Mouse (Mus musculus) neural tube, embryonic 11.5 days (tissue): ENCODE results near the gene Prps2. TPM values are rescaled to one million over a fixed set of nuclear protein-coding genes. Genes with fewer than 3 reads are reported as not detected.
A peak's percentile ranks its signal among the peaks of the same experiment; 100 is the strongest.
"Not testable (repeated sequence)": the region's sequence is repeated elsewhere in the genome, so short reads cannot be mapped to it uniquely, and the experiment has no call there.

ENCODE experiments used
- ATAC-seq: fragments of 200-750 bp; cut with Nextera tagmentation; 2 replicates; pipeline ENCODE4 v1.8.0; 2017; ENCODE audit warnings: moderate number of reproducible peaks, mild to moderate bottlenecking, moderate TSS enrichment, moderate library complexity; ENCODE audit not compliant: insufficient read depth, low FRiP score, low TSS enrichment
- DNase-seq: peaks from one replicate; pipeline ENCODE4 v3.0.0-alpha.2; 2015; ENCODE audit warnings: low spot score
- H3K27ac ChIP-seq: fragments of 300-500 bp; sonication (generic); 2 replicates; pipeline ENCODE4 v1.5.1; 2014; ENCODE audit warnings: low read depth, mild to moderate bottlenecking, low read length
- H3K27me3 ChIP-seq: fragments of 300-500 bp; sonication (generic); 2 replicates; pipeline ENCODE4 v1.6.1; 2014; ENCODE audit warnings: mild to moderate bottlenecking, low read length, mixed read lengths; ENCODE audit not compliant: control insufficient read depth, insufficient read depth
- H3K36me3 ChIP-seq: fragments of 300-500 bp; sonication (generic); 2 replicates; pipeline ENCODE4 v1.6.1; 2014; ENCODE audit warnings: mild to moderate bottlenecking, low read length, moderate library complexity, mixed read lengths; ENCODE audit not compliant: control insufficient read depth, insufficient read depth
- H3K4me1 ChIP-seq: fragments of 300-500 bp; sonication (generic); 2 replicates; pipeline ENCODE4 v1.6.1; 2014; ENCODE audit warnings: low read length, mixed read lengths; ENCODE audit not compliant: control insufficient read depth, insufficient read depth
- H3K4me2 ChIP-seq: fragments of 300-500 bp; sonication (generic); 2 replicates; pipeline ENCODE4 v1.6.1; 2014; ENCODE audit warnings: low read depth, mild to moderate bottlenecking, moderate library complexity
- H3K4me3 ChIP-seq: fragments of 300-500 bp; sonication (generic); 2 replicates; pipeline ENCODE4 v1.5.1; 2014; ENCODE audit warnings: low read depth, low read length
- H3K9ac ChIP-seq: fragments of 300-500 bp; sonication (generic); 2 replicates; pipeline ENCODE4 v1.6.1; 2014; ENCODE audit warnings: mild to moderate bottlenecking, low read length
- H3K9me3 ChIP-seq: fragments of 300-500 bp; sonication (generic); 2 replicates; pipeline ENCODE4 v1.6.1; 2016; ENCODE audit warnings: low read length; ENCODE audit not compliant: control insufficient read depth
- WGBS: fragments of 180-500 bp; shearing (Covaris S2); extraction: QIAGEN DNeasy Blood & Tissue Kit; methylation state at CpG from one replicate; pipeline ENCODE4 v1.1.7; 2014; 5-methylcytosine and 5-hydroxymethylcytosine counted together
- polyA plus RNA-seq: library from polyadenylated mRNA; unstranded; fragments of >200 nt; fragmentation: Nextera tagmentation; extraction: Ambion mirVana; gene quantifications from 2 replicates; pipeline ENCODE4 v1.2.1, GENCODE M21; 2014

Prps2 gene
- polyA plus RNA-seq, 1 experiment from 2014 or later: 19.3 TPM

DNA sequence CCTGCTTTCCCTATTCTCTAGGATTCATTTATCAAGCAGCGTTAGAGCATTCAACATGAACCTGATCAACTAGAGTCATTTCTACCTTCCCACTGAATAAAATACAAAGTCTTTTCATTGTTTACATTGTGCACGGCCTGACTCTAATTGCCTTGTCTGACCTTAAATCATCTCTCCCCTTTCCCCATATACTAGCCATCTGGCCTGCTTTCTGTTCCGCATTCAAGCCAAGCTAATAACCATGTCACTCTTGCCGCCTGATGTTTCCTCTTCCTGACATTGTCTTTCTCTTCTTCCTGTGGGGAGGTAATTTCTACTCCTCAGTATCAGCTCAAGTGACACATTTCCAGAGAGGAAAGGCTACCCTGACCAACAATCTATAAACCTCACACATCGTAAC lies 66.8 kb downstream of the Prps2 start:
- H3K36me3 ChIP-seq: no peaks in the 10 kb centered on the region
- H3K9me3 ChIP-seq: no peaks in the 10 kb centered on the region
- ATAC-seq (peak; percentile 73), DNase-seq (no peak)
- H3K9ac ChIP-seq: no peak overlapping the region
- WGBS: 54% methylated on average over 5 of the region's 5 CpGs
- no peak overlapping the region for H3K4me3 ChIP-seq
- H3K4me2 ChIP-seq: no peak overlapping the region
- 0 out of 2 replicates have a peak, but pooled peaks cover 2% of the 10 kb centered on the region for H3K27me3 ChIP-seq
- H3K4me1 ChIP-seq: no peaks in the 10 kb centered on the region
- H3K27ac ChIP-seq: no peak overlapping the region

DNA sequence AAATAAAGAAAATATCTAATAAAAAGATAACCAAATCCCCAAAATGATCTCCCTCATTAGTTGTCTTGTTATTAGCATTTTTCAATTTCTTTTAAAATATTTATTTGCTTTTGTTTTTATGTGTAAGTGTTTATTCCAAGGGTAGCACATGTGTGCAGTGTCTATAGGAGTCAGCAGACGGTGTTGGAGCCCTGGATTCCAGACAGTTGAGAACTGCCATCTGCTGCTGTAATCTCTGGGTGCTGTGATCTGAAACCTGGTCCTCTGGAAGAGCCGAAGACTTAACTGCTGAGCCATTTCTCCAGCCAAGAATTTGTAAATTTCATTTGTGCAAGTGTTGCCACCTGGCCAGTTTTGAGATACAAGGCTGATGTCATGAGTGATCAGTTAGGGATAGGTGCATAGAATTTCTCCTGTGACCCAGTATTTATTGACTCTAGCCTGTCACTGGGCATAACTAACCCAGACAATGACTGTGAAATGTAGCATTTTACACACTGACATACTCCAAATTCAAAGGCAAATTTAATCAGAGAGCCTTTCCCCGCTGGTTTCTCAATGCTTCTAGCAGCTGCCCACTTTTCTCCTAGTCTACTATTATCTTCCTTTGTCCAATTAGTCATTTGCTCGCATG lies 67.3 kb downstream of the Prps2 start:
- Histone ChIP-seq H3K9me3 (no peaks in the 10 kb centered on the region), H3K4me3 (no peak overlapping the region), H3K27ac (no peak overlapping the region), H3K27me3 (no peaks in the 10 kb centered on the region), H3K9ac (no peak overlapping the region), H3K4me2 (no peak overlapping the region), H3K36me3 (no peaks in the 10 kb centered on the region), H3K4me1 (no peaks in the 10 kb centered on the region)
- DNase-seq: no peak
- ATAC-seq: peak; percentile 60
- WGBS: 51% methylated on average over 4 of the region's 4 CpGs

DNA sequence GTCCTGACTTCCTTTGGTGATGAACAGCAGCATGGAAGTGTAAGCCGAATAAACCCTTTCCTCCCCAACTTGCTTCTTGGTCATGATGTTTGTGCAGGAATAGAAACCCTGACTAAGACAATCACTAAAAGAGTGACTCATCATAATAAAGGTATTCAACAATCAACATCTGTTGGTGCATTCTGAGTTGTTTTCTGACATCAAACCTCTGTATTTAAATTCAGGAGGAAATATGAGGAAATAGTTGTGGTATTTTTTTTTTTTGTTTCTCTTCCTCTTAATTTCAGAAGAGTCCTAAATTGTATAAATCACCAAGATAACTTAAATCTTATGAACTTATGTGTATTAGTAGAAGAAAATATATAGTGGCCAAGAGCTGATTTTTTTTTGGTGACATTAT lies 80.5 kb downstream of the Prps2 start:
- not testable (repeated sequence) for H3K27ac ChIP-seq, H3K4me1 ChIP-seq, H3K36me3 ChIP-seq, H3K9me3 ChIP-seq, ATAC-seq, H3K9ac ChIP-seq, H3K27me3 ChIP-seq, H3K4me2 ChIP-seq, H3K4me3 ChIP-seq, DNase-seq
- WGBS: no CpG with 5 or more reads among the region's 1 CpGs

Other genes starting within 250 kb of the Prps2 start
- gene Tmsb4x, start 173.4 kb downstream of the Prps2 start, polyA plus RNA-seq: 4,507 and 4,569 TPM in 2 replicates
- 0.29 and 0.42 TPM in 2 replicates for gene Tlr8, start 118.4 kb downstream of the Prps2 start, polyA plus RNA-seq
- gene Tlr7, start 52.2 kb downstream of the Prps2 start, polyA plus RNA-seq: 0.49 and 0.65 TPM in 2 replicates